Mouse (Mus musculus) CH12F3 (cell line): ENCODE data around the gene Nav1.

ENCODE experiments used
- in situ Hi-C: fragments of 300-500 bp; cut with MboI; formaldehyde crosslinking; loops from 2 replicates; pipeline ENCODE4 v1.14.3; 2020; ENCODE audit warnings: low sequenced_read_pairs

Gene Nav1

DNA sequence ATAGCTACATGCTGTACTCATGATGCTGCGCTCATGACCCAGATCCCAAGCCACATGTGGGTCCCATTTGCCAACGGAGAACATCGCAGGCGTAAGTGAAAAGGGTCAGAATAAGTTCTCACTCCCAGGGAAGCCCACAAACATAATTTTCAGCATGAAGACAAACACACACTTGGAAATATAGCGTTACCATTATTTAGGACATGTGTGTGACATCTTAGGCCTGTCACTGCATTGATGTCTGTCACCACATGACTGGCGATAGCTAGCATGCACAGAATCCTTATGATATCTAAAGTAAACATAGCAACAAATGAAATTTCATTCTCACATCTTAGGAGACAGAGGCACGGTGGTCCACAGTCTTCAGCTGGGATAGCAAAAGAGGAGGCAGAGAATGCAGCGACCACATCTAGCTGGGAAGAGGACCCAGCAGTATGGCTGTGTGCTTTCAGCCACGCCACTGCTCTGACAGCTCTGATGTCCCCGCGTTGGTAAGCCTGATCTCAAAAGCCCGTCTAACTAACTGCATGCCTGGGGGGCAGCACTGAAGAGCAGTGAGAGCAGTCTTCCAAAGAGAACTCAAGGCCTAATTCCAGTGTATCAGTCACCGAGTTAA, 86.4 kb downstream of the Nav1 start:
- in situ Hi-C loops = no loop called here

- in situ Hi-C loops = no loop called here
These were observed 88.4 kb downstream of the Nav1 start for GRCm38 (mm10) chr1:135518661-135519060.

GRCm38 (mm10) chr1:135517469-135517868, 89.6 kb downstream of the Nav1 start:
- in situ Hi-C loops = no loop called here

DNA sequence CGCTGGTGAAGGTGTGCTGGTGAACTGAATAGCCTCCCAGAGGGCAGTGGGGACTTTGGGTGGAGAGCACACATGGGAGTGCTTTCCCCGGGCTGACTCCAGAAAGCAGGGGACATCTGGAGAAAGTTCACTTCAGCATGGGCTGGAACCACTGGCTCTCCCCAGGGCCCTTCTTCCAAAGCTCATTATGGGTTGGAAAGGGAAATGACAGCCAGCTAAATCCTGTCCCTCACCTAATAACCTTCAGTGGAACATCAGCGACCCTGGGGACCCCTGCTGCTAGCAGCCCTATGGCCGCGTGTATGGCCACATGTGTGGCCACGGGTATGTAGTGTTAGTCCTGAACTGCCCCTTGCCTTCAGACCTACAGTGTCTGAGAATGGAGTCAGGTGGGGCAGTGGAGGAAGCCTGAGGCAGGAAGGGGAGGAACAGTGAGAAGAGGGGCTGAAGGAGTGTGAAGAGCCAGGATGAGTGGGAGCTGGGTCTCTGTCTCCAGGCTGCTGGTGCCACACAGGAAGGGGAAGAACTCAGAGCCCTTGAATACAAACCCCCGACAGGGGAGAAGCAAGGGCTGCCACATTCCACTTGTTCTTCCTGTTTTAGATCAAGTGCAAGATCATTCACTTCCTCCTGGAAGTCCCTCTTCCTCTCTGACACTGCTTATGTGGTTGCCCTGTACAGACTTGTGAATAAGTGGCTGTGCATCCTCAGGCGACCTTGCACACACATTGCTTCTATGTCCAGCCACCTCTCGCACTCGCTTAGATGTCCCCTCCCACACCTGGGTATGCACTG, 90.4 kb downstream of the Nav1 start:
- in situ Hi-C loops = no loop called here

- in situ Hi-C loops = no loop called here
These were observed 91.4 kb downstream of the Nav1 start for GRCm38 (mm10) chr1:135515633-135516238.

GRCm38 (mm10) chr1:135514913-135515632, 92.0 kb downstream of the Nav1 start:
- in situ Hi-C loops = no loop called here

DNA sequence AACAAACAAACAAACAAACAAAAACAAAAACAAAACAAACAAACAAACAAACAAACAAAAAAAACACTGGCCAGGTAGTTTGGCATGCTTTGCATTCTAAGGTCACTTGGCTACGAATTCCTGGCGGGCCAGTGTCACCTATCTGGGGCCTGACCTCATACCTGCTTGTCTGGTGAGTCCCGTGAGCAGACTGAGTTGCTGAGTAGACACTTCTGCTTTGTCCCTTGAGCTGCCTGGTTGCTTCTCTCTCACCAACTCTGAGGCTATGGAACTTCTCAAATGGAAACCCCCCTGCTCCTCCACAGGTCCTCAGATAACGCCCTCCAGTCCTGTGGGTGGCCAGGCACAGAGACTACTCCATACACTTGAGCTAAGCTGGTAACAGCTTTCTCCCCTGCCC, 93.0 kb downstream of the Nav1 start:
- in situ Hi-C loops = no loop called here

DNA sequence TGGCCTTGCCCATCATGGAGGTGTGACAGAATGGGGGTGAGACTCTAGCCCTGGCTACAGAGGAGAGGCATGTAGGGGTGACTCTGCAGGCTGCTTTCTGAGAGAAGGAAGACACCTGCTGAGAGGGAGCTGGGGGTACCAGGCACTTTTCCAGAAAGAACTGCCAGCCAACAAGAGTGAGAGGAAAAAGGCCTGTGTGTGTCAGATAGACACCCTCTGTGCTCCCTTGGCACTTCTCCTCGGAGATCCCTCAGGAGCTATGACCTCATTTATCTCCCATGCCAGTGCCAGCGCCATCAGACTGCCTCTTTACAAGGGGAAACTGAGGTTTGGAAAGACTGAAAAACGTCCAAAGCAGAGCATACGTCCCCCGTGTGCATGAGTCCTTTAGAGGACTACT, 93.6 kb downstream of the Nav1 start:
- in situ Hi-C loops = no loop called here

DNA sequence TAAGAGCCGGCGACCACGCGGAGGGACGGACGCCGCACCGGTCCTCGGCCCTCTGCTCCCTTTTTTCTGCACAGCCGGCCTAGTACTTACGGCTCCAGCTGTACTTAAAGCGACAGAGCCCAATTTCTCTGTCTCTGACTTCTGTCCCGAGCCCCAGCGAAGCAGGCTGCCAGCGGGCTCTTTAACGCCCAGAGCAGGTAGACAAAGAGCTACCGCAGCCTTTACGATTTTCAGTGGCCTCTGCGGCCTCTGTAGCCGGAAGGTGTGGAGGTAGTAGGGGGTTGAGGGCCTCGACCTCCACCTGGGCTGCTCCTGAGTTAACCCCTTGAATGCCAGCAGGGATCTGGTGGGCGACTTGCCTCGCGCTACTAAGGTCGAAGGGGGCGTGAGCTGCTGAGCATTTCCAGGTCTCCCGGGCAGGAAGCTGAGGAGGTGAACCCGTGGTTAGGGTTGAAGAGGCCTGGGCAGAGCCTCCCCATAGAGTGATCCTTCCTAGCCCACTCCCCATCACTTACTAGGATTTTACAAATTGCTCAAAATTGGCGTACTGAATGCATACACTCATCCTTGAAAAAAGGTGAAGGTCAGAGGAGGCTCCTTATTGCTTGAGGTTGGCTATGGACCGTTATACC, 96.6 kb downstream of the Nav1 start:
- in situ Hi-C loops = no loop called here

DNA sequence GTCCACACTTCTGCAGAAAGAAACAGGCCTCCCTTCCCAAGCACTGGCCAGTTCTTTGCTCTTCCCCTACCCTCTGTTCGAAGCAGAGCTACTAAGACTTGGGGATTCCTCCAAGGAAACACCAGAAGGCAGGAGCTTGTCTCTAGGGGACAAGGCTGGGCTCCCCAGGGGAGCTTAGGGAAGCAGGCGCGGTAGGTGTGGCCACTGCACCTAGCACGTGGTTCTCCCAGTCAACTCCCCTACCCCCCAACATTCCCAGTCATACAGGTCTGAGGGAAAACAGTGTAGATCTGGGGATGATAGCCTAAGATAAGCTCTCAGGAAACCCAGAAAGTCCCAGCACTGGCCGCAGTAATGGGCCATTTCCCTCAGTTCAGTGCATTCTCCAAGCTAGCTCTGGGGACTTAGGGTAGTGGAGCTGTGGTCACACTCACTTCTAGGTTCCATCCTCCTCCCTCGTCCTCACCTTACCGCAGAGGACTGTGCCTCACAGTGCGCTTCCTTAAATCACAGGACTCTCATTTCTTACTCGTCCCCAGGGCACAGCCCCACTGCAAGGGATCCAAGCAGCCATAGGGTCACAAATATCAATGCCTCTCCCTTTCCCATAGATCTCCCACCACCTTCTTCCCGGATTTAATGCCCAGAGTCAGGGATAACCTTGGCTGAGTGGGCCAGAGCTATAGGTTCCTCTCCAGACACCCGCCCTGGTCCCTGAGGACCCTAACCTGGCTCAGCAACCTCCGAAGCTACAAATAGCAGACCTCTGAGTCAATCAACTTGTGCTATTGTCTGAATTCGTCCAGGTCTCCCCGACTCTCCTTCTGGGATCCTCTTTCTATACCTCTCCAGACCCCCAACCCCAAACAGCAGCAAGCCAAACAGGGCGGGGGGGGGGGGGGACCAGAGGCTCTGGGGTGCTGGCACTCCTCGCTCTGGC, 97.7 kb downstream of the Nav1 start:
- in situ Hi-C loops = no loop called here

DNA sequence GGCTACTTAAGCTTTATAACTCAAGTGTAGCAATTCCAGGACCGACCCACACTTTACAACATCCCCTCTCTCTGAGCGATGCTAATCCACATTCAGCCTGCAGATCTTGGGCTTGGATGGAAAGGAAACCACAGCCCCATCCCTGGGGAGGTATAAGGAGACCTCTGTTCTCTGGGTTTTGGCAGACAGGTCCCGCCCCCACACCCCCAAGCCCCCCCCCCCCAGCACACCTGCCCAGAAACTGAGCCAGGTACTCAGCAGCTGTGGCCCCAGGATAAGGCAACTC, 98.8 kb downstream of the Nav1 start:
- in situ Hi-C loops = no loop called here

DNA sequence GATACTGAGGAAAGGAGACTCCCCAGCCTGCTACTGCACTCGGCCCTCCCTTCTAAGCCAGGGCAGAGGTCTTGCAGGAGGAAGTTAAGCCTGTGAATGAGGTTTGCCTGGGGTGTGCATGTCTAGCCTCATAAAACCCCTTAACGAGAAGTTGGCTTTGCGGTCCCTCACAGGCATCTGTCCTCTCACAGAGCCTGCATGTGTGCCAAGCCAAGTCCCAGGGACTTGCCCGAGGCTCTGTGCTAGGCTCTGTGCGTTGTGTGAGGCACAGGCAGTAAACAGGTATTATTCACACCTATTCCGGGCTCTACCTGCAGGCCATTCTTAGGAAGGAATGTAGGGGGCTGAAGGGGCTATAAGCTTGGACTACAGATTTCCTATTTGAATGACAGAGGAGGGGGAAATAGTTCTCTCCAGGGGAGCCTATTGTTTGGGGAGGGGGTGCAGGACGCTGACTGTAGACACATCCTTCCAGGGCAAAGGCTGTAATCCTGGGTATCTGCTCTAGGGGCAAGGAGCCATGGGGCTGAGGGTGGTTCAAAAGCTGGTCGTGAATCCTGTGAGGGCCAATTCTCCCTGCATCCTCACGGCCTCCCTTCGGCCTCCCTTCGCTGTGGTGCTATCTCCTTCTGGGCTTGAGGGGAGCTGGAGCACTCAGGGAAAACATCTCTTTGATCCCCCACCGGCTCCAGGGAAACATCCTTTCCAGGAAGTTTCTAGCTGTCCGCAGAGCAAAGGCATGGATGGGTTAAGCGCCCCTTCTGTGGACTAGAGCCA, 99.3 kb downstream of the Nav1 start:
- in situ Hi-C loops = no loop called here

GRCm38 (mm10) chr1:135505499-135505898, 101.6 kb downstream of the Nav1 start:
- in situ Hi-C loops = no loop called here

DNA sequence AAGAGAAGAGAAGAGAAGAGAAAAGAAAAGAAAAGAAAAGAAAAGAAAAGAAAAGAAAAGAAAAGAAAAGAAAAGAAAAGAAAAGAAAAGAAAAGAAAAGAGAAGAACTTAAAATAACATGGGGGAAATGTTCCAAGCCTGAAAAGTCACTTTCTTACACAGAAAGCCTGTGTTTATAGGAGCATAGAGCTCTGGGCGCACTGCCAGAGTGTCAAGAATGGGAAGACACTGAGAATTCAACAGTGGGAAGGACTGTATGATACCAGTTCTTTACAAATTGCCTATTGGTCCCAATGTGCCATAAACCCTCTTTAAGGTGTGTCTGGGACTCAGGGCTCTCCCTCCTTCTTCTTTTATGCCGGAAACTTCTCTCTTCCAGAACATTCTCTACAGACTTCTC, 103.7 kb downstream of the Nav1 start:
- in situ Hi-C loops = no loop called here

- in situ Hi-C loops = no loop called here
These were observed 104.3 kb downstream of the Nav1 start for GRCm38 (mm10) chr1:135502750-135503149.

GRCm38 (mm10) chr1:135502135-135502534, 105.0 kb downstream of the Nav1 start:
- in situ Hi-C loops = no loop called here

DNA sequence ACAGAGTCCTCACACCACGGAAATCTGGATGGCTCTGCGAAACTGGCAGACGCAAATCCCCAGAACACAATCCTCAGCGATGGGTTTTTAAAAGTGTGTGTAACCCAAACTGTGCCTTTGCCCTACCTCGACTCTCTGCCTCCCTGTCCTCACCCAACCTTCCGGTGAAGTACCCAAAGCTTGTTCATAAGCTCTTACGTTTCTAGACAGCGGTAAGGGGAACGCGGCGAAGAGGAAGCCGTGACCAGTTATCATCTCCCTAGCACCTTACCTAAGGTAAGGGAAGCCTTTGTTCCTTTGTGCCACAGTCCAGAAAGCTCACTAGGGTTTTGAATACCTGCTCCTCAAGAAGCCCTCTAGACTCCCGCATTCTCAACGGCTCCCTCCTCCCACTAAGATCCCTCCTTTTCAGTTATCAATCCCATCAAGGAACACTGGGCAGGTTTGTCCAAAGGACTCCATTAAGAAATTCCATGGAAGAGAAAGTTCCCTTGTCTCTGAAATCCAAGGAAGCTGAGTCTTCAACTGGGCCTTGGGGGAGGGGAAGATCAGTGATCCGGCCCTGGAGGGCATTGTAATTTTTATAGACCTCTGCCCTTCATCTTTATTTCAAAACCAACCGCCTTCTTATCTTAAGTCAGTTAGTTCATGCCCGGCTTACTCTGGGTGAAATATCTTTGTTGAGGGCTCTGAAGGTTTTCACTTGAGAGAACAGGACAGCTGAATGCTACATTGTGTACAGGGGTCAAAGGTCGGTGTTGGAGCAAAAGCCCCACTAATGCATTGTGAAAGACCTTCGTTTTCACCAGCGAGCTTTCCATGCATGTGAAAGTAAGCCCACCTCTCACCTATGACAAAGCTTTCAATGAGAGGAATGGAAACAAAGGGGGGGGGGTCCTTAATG, 108.4 kb downstream of the Nav1 start:
- in situ Hi-C loops = no loop called here

GRCm38 (mm10) chr1:135495048-135495447, 112.0 kb downstream of the Nav1 start:
- in situ Hi-C loops = no loop called here
